Mouse (Mus musculus): Measurements from ENCODE around the gene Ndufb10. TPM values are rescaled to one million over a fixed set of nuclear protein-coding genes. Genes with fewer than 3 reads are reported as not detected.

The Ndufb10 gene
- polyA plus RNA-seq, 1 experiment from 2014 or later = 186 TPM

GRCm38 (mm10) chr17:24699473-24699872 lies 24.8 kb downstream of the Ndufb10 start:
- peaks cover 31% of the 10 kb centered on the region for H3K4me1 ChIP-seq
- ATAC-seq (ENCODE audit: borderline replicate concordance, extremely low read depth, low FRiP score, low TSS enrichment) = no peak
- peaks cover 44% of the 10 kb centered on the region for H3K36me3 ChIP-seq
- WGBS = 83% methylated on average over 2 of the region's 2 CpGs
- no peak overlapping the region for H3K4me2 ChIP-seq
- no peak overlapping the region for H3K4me3 ChIP-seq
- H3K27ac ChIP-seq = no peak overlapping the region
- H3K27me3 ChIP-seq = no peaks in the 10 kb centered on the region
- H3K9me3 ChIP-seq = no peaks in the 10 kb centered on the region
- no peak overlapping the region for H3K9ac ChIP-seq

GRCm38 (mm10) chr17:24698715-24699114 lies 25.6 kb downstream of the Ndufb10 start:
- peaks cover 37% of the 10 kb centered on the region for H3K36me3 ChIP-seq
- H3K27me3 ChIP-seq = no peaks in the 10 kb centered on the region
- H3K27ac ChIP-seq = peak overlapping the region; percentile 94
- 57% methylated on average over 9 of the region's 9 CpGs for WGBS
- H3K9me3 ChIP-seq = no peaks in the 10 kb centered on the region
- no peak overlapping the region for H3K9ac ChIP-seq
- peaks cover 31% of the 10 kb centered on the region for H3K4me1 ChIP-seq
- peak overlapping the region; percentile 16 for H3K4me2 ChIP-seq
- no peak overlapping the region for H3K4me3 ChIP-seq
- ATAC-seq (ENCODE audit: borderline replicate concordance, extremely low read depth, low FRiP score, low TSS enrichment) = no peak

DNA sequence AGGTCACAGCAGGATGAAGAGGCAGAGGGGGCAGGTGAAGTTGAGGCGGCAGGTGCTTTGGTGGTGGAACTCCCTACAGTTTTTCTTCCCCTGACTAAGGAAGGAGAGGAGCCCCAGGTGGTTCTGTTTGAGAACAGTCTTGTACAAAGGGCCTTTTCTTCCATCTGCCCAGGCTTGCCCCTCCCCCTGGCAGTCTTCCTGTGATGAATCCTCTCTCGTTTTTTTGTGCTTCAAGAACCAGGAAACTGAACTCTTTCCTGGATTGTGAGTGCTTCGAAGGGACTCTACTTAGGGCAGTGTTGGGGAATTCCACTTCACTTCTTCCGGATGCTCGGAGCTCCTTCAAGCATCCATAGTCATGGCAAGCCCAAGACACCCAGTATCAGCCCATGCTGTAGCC lies 26.3 kb downstream of the Ndufb10 start:
- Histone ChIP-seq H3K4me3 (no peak overlapping the region), H3K9ac (no peak overlapping the region), H3K4me1 (peaks cover 31% of the 10 kb centered on the region), H3K9me3 (no peaks in the 10 kb centered on the region), H3K36me3 (peaks cover 38% of the 10 kb centered on the region), H3K4me2 (peak overlapping the region; percentile 16), H3K27ac (peak overlapping the region; percentile 94), H3K27me3 (no peaks in the 10 kb centered on the region)
- ATAC-seq (ENCODE audit: borderline replicate concordance, extremely low read depth, low FRiP score, low TSS enrichment) = no peak
- 14% methylated on average over 5 of the region's 5 CpGs for WGBS

- under 1% methylated on average over 56 of the region's 76 CpGs for WGBS
- H3K4me3 ChIP-seq = peak within 1 kb of the TSS; percentile 85
Measured at GRCm38 (mm10) chr17:24696011-24696697, 28.1 kb downstream of the Ndufb10 start, which contains the start of the genes Gfer and Noxo1. Gfer (minus strand) TSS chr17:24696156. Noxo1 (plus strand) TSS chr17:24696234.

DNA sequence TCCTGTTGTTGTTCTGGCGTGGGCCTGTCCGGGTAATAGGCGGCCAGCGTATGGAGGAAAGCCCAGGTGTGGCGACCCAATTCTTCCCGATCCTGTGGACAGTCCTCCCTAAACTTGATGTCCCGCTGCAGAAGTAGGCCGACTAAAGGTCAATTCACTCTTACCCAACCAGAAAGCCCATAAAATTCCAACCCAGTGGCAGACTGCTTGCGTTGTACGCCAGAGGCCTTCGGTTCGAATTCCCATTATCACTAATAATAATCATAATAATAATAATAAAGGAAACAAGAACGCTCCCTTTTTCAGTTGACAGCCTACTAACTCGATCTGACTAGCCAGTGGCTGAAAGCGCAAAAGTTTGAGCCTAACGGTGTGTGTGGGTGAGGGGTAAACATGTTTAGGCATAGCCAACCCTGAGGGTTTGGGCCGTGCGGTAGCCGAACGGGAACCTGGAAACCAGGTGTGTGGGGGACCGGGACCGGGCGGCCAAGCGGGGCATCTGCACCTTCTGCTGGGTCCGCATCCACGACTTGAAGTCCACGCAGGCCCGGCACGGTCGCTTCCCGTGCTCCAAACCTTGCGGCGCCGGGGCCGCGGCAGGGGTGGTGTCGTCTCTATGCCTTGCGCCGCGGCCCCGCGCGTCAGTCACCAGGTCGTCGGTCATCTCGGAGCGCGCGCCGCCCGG lies 28.8 kb downstream of the Ndufb10 start:
- Histone ChIP-seq H3K27ac (peak overlapping the region; percentile 94), H3K4me1 (peaks cover 31% of the 10 kb centered on the region), H3K36me3 (peaks cover 22% of the 10 kb centered on the region), H3K4me2 (peak overlapping the region; percentile 84), H3K9ac (peak overlapping the region; percentile 82), H3K4me3 (peak overlapping the region; percentile 85), H3K27me3 (peaks cover 7% of the 10 kb centered on the region), H3K9me3 (no peaks in the 10 kb centered on the region)
- WGBS = 5% methylated on average over 45 of the region's 51 CpGs
- peak; percentile 20 for ATAC-seq (ENCODE audit: borderline replicate concordance, extremely low read depth, low FRiP score, low TSS enrichment)

More at GRCm38 (mm10) chr17:24696011-24696697, 28.1 kb downstream of the Ndufb10 start, which contains the start of the genes Gfer and Noxo1:
- Histone ChIP-seq H3K4me1 (peaks cover 31% of the 10 kb centered on the region), H3K9ac (peak within 1 kb of the TSS; percentile 82), H3K4me2 (peak within 1 kb of the TSS; percentile 84), H3K27ac (peak within 1 kb of the TSS; percentile 94), H3K36me3 (peaks cover 29% of the 10 kb centered on the region), H3K27me3 (peaks cover under 1% of the 10 kb centered on the region), H3K9me3 (no peaks in the 10 kb centered on the region)
- peak; percentile 94 for ATAC-seq (ENCODE audit: borderline replicate concordance, extremely low read depth, low FRiP score, low TSS enrichment)

GRCm38 (mm10) chr17:24692385-24692784 lies 31.9 kb downstream of the Ndufb10 start:
- H3K27me3 ChIP-seq = peaks cover 38% of the 10 kb centered on the region

GRCm38 (mm10) chr17:24689251-24690081 lies 34.8 kb downstream of the Ndufb10 start, which contains the start of gene Syngr3:
Syngr3 (minus strand) TSS chr17:24689955.
- Histone ChIP-seq H3K27me3 (peaks cover 42% of the 10 kb centered on the region), H3K4me2 (peak within 1 kb of the TSS; percentile 92), H3K27ac (no peak within 1 kb of the TSS), H3K9me3 (no peaks in the 10 kb centered on the region), H3K4me1 (peaks cover 21% of the 10 kb centered on the region), H3K4me3 (peak within 1 kb of the TSS; percentile 49), H3K9ac (peak within 1 kb of the TSS; percentile 29), H3K36me3 (peaks cover 13% of the 10 kb centered on the region; the same call in 1 of the 2 replicates)
- ATAC-seq (ENCODE audit: borderline replicate concordance, extremely low read depth, low FRiP score, low TSS enrichment) = no peak
- 1% methylated on average over 54 of the region's 55 CpGs for WGBS

More at GRCm38 (mm10) chr17:24692385-24692784, 31.9 kb downstream of the Ndufb10 start:
- ATAC-seq (ENCODE audit: borderline replicate concordance, extremely low read depth, low FRiP score, low TSS enrichment) = no peak
- no peak overlapping the region for H3K27ac ChIP-seq
- no peak overlapping the region for H3K4me3 ChIP-seq
- H3K4me2 ChIP-seq = no peak overlapping the region
- no peaks in the 10 kb centered on the region for H3K9me3 ChIP-seq
- peaks cover 13% of the 10 kb centered on the region; the same call in 1 of the 2 replicates for H3K36me3 ChIP-seq
- H3K4me1 ChIP-seq = peaks cover 32% of the 10 kb centered on the region
- no peak overlapping the region for H3K9ac ChIP-seq
- 87% methylated on average over 5 of the region's 5 CpGs for WGBS

DNA sequence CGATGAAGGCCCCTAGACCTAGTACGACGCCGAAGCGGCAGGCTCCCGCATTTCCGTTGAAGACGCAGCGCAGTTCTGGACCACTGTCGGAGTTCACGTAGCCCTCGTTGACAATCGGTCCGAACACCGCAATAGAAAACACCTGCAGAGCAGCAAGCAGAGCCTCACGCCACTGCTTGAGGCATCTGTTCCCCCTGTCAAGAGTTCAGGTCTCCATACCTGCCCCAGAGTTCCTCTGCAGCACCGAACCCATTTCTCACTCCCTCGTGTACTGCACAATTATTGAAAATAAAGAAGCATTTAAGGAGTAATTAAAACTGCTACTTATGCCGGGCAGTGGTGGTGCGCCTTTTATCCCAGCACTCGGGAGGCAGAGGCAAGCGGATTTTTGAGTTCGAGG lies 36.7 kb downstream of the Ndufb10 start:
- WGBS = 18% methylated on average over 23 of the region's 23 CpGs
- H3K4me1 ChIP-seq = peaks cover 21% of the 10 kb centered on the region
- H3K36me3 ChIP-seq = peaks cover 6% of the 10 kb centered on the region; the same call in 1 of the 2 replicates
- H3K4me3 ChIP-seq = peak overlapping the region; percentile 36
- H3K9ac ChIP-seq = peak overlapping the region; percentile 21; the same call in 1 of the 2 replicates
- H3K9me3 ChIP-seq = no peaks in the 10 kb centered on the region
- H3K4me2 ChIP-seq = peak overlapping the region; percentile 64
- peaks cover 42% of the 10 kb centered on the region for H3K27me3 ChIP-seq
- no peak for ATAC-seq (ENCODE audit: borderline replicate concordance, extremely low read depth, low FRiP score, low TSS enrichment)
- H3K27ac ChIP-seq = no peak overlapping the region

GRCm38 (mm10) chr17:24687146-24687595 lies 37.1 kb downstream of the Ndufb10 start:
- H3K36me3 ChIP-seq = peaks cover 3% of the 10 kb centered on the region; the same call in 1 of the 2 replicates
- 1% methylated on average over 25 of the region's 25 CpGs for WGBS
- H3K4me1 ChIP-seq = peaks cover 21% of the 10 kb centered on the region
- peak; percentile 62; the same call in 1 of the 2 replicates for ATAC-seq (ENCODE audit: borderline replicate concordance, extremely low read depth, low FRiP score, low TSS enrichment)
- H3K27ac ChIP-seq = no peak overlapping the region
- no peaks in the 10 kb centered on the region for H3K9me3 ChIP-seq
- peak overlapping the region; percentile 21; the same call in 1 of the 2 replicates for H3K9ac ChIP-seq
- H3K27me3 ChIP-seq = peaks cover 42% of the 10 kb centered on the region
- peak overlapping the region; percentile 64 for H3K4me2 ChIP-seq
- H3K4me3 ChIP-seq = peak overlapping the region; percentile 36

GRCm38 (mm10) chr17:24686514-24686913 lies 37.8 kb downstream of the Ndufb10 start:
- Histone ChIP-seq H3K4me3 (no peak overlapping the region), H3K4me2 (peak overlapping the region; percentile 30), H3K4me1 (peaks cover 21% of the 10 kb centered on the region), H3K9me3 (no peaks in the 10 kb centered on the region), H3K27ac (no peak overlapping the region), H3K27me3 (peaks cover 42% of the 10 kb centered on the region), H3K36me3 (peaks cover 8% of the 10 kb centered on the region; the same call in 1 of the 2 replicates), H3K9ac (no peak overlapping the region)
- 28% methylated on average over 16 of the region's 16 CpGs for WGBS
- peak; percentile 36; the same call in 1 of the 2 replicates for ATAC-seq (ENCODE audit: borderline replicate concordance, extremely low read depth, low FRiP score, low TSS enrichment)

DNA sequence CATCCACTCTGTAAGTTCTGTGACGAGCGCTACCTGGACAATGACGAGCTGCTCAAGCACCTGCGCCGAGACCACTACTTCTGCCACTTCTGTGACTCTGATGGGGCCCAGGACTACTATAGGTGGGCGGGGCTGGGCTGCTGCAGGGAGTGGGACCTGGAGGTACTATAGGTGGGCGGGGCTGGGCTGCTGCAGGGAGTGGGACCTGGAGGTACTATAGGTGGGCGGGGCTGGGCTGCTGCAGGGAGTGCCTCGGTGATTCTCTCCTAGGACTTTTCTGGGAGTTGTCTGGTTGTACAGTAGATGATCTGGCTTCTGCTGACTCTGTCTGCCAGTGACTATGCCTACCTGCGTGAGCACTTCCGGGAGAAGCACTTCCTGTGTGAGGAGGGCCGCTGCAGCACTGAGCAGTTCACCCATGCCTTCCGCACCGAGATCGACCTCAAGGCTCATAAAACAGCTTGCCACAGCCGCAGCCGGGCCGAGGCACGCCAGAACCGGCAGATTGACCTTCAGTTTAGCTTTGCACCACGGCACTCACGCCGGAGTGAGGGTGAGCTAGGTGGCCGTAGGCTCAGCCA lies 46.7 kb downstream of the Ndufb10 start:
- Histone ChIP-seq H3K4me1 (no peaks in the 10 kb centered on the region), H3K9ac (no peak overlapping the region), H3K4me2 (no peak overlapping the region), H3K4me3 (no peak overlapping the region), H3K9me3 (no peaks in the 10 kb centered on the region), H3K36me3 (peaks cover 59% of the 10 kb centered on the region), H3K27me3 (no peaks in the 10 kb centered on the region), H3K27ac (no peak overlapping the region)
- ATAC-seq (ENCODE audit: borderline replicate concordance, extremely low read depth, low FRiP score, low TSS enrichment) = no peak
- 86% methylated on average over 24 of the region's 24 CpGs for WGBS

All from lung, embryonic 15.5 days (tissue).